Mouse (Mus musculus): ENCODE measurements at regions not wholly inside any gene's neighbourhood (a gene's known extent, or its start where the extent isn't known, plus 50 kb on each side); places are given as distances from the start of the nearest gene placed in this dataset.

- DNase-seq (ENCODE audit: low read depth) = no peak
Measured at GRCm38 (mm10) chr3:52801446-52801845, 215.6 kb downstream of the Cog6 start.

- DNase-seq (ENCODE audit: low read depth) = no peak
Measured at GRCm38 (mm10) chr3:52800673-52801072, 216.4 kb downstream of the Cog6 start.

GRCm38 (mm10) chr3:52797801-52798200, 219.2 kb downstream of the Cog6 start:
- DNase-seq (ENCODE audit: low read depth) = peak; percentile 7

- no peak for DNase-seq (ENCODE audit: low read depth)
Measured at GRCm38 (mm10) chr3:52797164-52797563, 219.9 kb downstream of the Cog6 start.

GRCm38 (mm10) chr3:52794218-52794617, 222.8 kb downstream of the Cog6 start:
- no peak for DNase-seq (ENCODE audit: low read depth)

- DNase-seq (ENCODE audit: low read depth) = no peak
Measured at GRCm38 (mm10) chr3:52792801-52793200, 224.2 kb downstream of the Cog6 start.

- no peak for DNase-seq (ENCODE audit: low read depth)
Measured at GRCm38 (mm10) chr3:52792121-52792520, 224.9 kb downstream of the Cog6 start.

GRCm38 (mm10) chr3:52790942-52791341, 226.1 kb downstream of the Cog6 start:
- DNase-seq (ENCODE audit: low read depth) = no peak

- DNase-seq (ENCODE audit: low read depth) = no peak
Measured at GRCm38 (mm10) chr3:52787964-52788760, 228.9 kb downstream of the Cog6 start.

GRCm38 (mm10) chr3:52785595-52785994, 231.4 kb downstream of the Cog6 start:
- no peak for DNase-seq (ENCODE audit: low read depth)

- DNase-seq (ENCODE audit: low read depth) = no peak
Measured at GRCm38 (mm10) chr3:52784476-52784875, 232.6 kb downstream of the Cog6 start.

- no peak for DNase-seq (ENCODE audit: low read depth)
Measured at GRCm38 (mm10) chr3:52782576-52782975, 234.5 kb downstream of the Cog6 start.

- no peak for DNase-seq (ENCODE audit: low read depth)
Measured at GRCm38 (mm10) chr3:52781521-52781920, 235.5 kb downstream of the Cog6 start.

GRCm38 (mm10) chr3:52780356-52780755, 236.7 kb downstream of the Cog6 start:
- no peak for DNase-seq (ENCODE audit: low read depth)

- DNase-seq (ENCODE audit: low read depth) = no peak
Measured at GRCm38 (mm10) chr3:52775875-52776274, 241.2 kb downstream of the Cog6 start.

- DNase-seq (ENCODE audit: low read depth) = no peak
Measured at GRCm38 (mm10) chr3:52775156-52775555, 241.9 kb downstream of the Cog6 start.

GRCm38 (mm10) chr3:52774734-52775133, 242.3 kb downstream of the Cog6 start:
- no peak for DNase-seq (ENCODE audit: low read depth)

GRCm38 (mm10) chr3:52767276-52767675, 249.8 kb downstream of the Cog6 start:
- no peak for DNase-seq (ENCODE audit: low read depth)

- no peak for DNase-seq (ENCODE audit: low read depth)
Measured at GRCm38 (mm10) chr3:52766841-52767240, 250.2 kb downstream of the Cog6 start.

GRCm38 (mm10) chr3:52764166-52764565, 252.9 kb downstream of the Cog6 start:
- no peak for DNase-seq (ENCODE audit: low read depth)

GRCm38 (mm10) chr3:52763660-52764059, 253.4 kb downstream of the Cog6 start:
- DNase-seq (ENCODE audit: low read depth) = no peak

GRCm38 (mm10) chr3:52762549-52762948, 254.5 kb downstream of the Cog6 start:
- DNase-seq (ENCODE audit: low read depth) = no peak

GRCm38 (mm10) chr3:52759846-52760245, 257.2 kb downstream of the Cog6 start:
- no peak for DNase-seq (ENCODE audit: low read depth)

GRCm38 (mm10) chr3:52758561-52758960, 258.5 kb downstream of the Cog6 start:
- DNase-seq (ENCODE audit: low read depth) = peak; percentile 10
